Comparison of ENCODE assay signal across 23 mouse cellular contexts in the genomic region with DNA sequence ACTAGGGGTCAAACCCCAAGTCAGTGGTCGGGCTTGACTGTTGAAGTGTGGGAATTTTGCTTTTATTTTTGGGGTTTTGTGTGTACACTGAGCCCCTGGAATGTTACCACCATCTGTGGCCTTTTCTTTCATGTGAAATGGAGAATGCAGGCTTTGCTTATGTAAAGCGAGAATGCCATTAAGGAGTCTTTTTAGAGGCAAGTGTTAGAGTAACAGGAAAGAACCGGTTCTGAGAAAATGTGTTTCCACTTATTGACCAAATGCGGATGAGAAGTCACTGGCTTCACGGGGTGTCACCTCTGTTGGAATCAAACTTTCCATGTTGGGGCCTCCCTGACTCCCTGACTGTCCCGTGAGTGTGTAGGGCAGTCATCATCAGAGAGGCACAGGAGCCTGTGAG. TPM values are rescaled to one million over a fixed set of nuclear protein-coding genes. Genes with fewer than 3 reads are reported as not detected.
DNase-seq lines count a peak whose midpoint lies in the region; ATAC-seq lines count a peak whose summit lies in the region.
"Had no signal": no experiment of that assay in that cellular context is flagged by ENCODE, and none has a peak within 500 bp of the region (broad histone marks: within the 10 kb centered on the region; RNA-seq: fewer than 3 reads in every experiment).

No protein-coding gene starts in this region.

- no peak for ATAC-seq in neural tube, embryonic 11.5 days (ENCODE audit: insufficient read depth, low FRiP score, low TSS enrichment)
- ATAC-seq in embryonic facial prominence, embryonic 11.5 days (replicated peaks; ENCODE audit: insufficient number of reproducible peaks, low FRiP score, low TSS enrichment, low read depth) = no peak
- no peak for ATAC-seq in kidney, embryonic 15.5 days (replicated peaks; ENCODE audit: low FRiP score)
- ATAC-seq: intestine, embryonic 15.5 days had no signal

- no peaks in the 10 kb centered on the region for H3K4me1 ChIP-seq in neural tube, embryonic 11.5 days (ENCODE audit: control insufficient read depth, insufficient read depth, low read length)
- no peaks in the 10 kb centered on the region for H3K4me1 ChIP-seq in embryonic facial prominence, embryonic 11.5 days (ENCODE audit: control insufficient read depth, insufficient read depth, low read length)
- H3K4me1 ChIP-seq in kidney, embryonic 15.5 days = no peaks in the 10 kb centered on the region
- H3K4me1 ChIP-seq: embryonic facial prominence, embryonic 13.5 days; forebrain, embryonic 12.5 days; heart, embryonic 12.5 days; intestine, embryonic 15.5 days had no signal

- H3K36me3 ChIP-seq in neural tube, embryonic 11.5 days (ENCODE audit: control insufficient read depth, insufficient read depth, low read length) = no peaks in the 10 kb centered on the region; the same call in 1 of the 2 replicates
- no peaks in the 10 kb centered on the region for H3K36me3 ChIP-seq in embryonic facial prominence, embryonic 11.5 days (replicated peaks; ENCODE audit: control insufficient read depth, insufficient read depth, low read depth, low read length)
- peaks cover 13% of the 10 kb centered on the region for H3K36me3 ChIP-seq in kidney, embryonic 15.5 days
- H3K36me3 ChIP-seq: intestine, embryonic 15.5 days had no signal

- WGBS in neural tube, embryonic 11.5 days = 63% methylated on average over 6 of the region's 6 CpGs
- WGBS in embryonic facial prominence, embryonic 11.5 days = 41% methylated on average over 6 of the region's 6 CpGs
- WGBS in kidney, embryonic 15.5 days = 58% methylated on average over 6 of the region's 6 CpGs

- no peaks in the 10 kb centered on the region for H3K27me3 ChIP-seq in neural tube, embryonic 11.5 days (ENCODE audit: control insufficient read depth, insufficient read depth, low read length)
- no peaks in the 10 kb centered on the region for H3K27me3 ChIP-seq in embryonic facial prominence, embryonic 11.5 days (ENCODE audit: control insufficient read depth, insufficient read depth, low read length)
- no peaks in the 10 kb centered on the region for H3K27me3 ChIP-seq in kidney, embryonic 15.5 days
- H3K27me3 ChIP-seq: CH12.LX; embryonic facial prominence, embryonic 13.5 days; forebrain, embryonic 12.5 days; heart, embryonic 12.5 days; intestine, embryonic 15.5 days had no signal

- H3K9me3 ChIP-seq in neural tube, embryonic 11.5 days (ENCODE audit: control insufficient read depth, low read length) = no peaks in the 10 kb centered on the region
- H3K9me3 ChIP-seq in embryonic facial prominence, embryonic 11.5 days (replicated peaks; ENCODE audit: control insufficient read depth, low read length) = no peaks in the 10 kb centered on the region
- no peaks in the 10 kb centered on the region for H3K9me3 ChIP-seq in kidney, embryonic 15.5 days (replicated peaks)
- H3K9me3 ChIP-seq: embryonic facial prominence, embryonic 13.5 days; forebrain, embryonic 12.5 days; G1E; heart, embryonic 12.5 days; hindbrain, embryonic 10.5 days; intestine, embryonic 15.5 days had no signal

- no peak overlapping the region for H3K27ac ChIP-seq in neural tube, embryonic 11.5 days (ENCODE audit: low read depth, low read length)
- no peak overlapping the region for H3K27ac ChIP-seq in embryonic facial prominence, embryonic 11.5 days (replicated peaks; ENCODE audit: low read depth, low read length)
- no peak overlapping the region for H3K27ac ChIP-seq in kidney, embryonic 15.5 days
- H3K27ac ChIP-seq: embryonic facial prominence, embryonic 13.5 days; forebrain, embryonic 12.5 days; gastrocnemius, adult 2 months; hindbrain, embryonic 10.5 days; hindbrain, embryonic 14.5 days; intestine, embryonic 15.5 days had no signal

- DNase-seq in neural tube, embryonic 11.5 days (ENCODE audit: low spot score) = peak; percentile 12
- DNase-seq in neural tube, embryonic 10.5 days (ENCODE audit: extremely low spot score, low spot score) = no peak
- peak; percentile 54 for DNase-seq in ZHBTc4 (ENCODE audit: low read depth, low spot score)
- peak; percentile 31 for DNase-seq in embryonic facial prominence, embryonic 11.5 days (ENCODE audit: low spot score)
- no peak for DNase-seq in spleen, postnatal 36 days (ENCODE audit: low spot score in 2 of 2)
- DNase-seq in layer of hippocampus, adult 18-20 months (ENCODE audit: low spot score in 2 of 2) = no peak
- DNase-seq: adrenal gland, adult 8-10 months; adrenal gland, postnatal 36 days; cerebellum, adult 2 months; cerebellum, postnatal 14 days; gastrocnemius, adult 2 months; gastrocnemius, postnatal 25 days had no signal

- no peak overlapping the region for H3K4me3 ChIP-seq in neural tube, embryonic 11.5 days (ENCODE audit: low read depth, low read length)
- no peak overlapping the region for H3K4me3 ChIP-seq in embryonic facial prominence, embryonic 11.5 days (ENCODE audit: low read depth, low read length)
- no peak overlapping the region for H3K4me3 ChIP-seq in kidney, embryonic 15.5 days (replicated peaks)
- H3K4me3 ChIP-seq: embryonic facial prominence, embryonic 13.5 days; forebrain, embryonic 12.5 days; gastrocnemius, adult 2 months; heart, embryonic 12.5 days; hindbrain, embryonic 10.5 days; intestine, embryonic 15.5 days had no signal

- no peak overlapping the region for H3K4me2 ChIP-seq in neural tube, embryonic 11.5 days (ENCODE audit: low read depth)
- no peak overlapping the region for H3K4me2 ChIP-seq in embryonic facial prominence, embryonic 11.5 days (ENCODE audit: low read depth, low read length)
- H3K4me2 ChIP-seq in kidney, embryonic 15.5 days = no peak overlapping the region
- H3K4me2 ChIP-seq: embryonic facial prominence, embryonic 13.5 days; forebrain, embryonic 12.5 days; heart, embryonic 12.5 days; hindbrain, embryonic 14.5 days; intestine, embryonic 15.5 days had no signal

- no peak overlapping the region for H3K9ac ChIP-seq in neural tube, embryonic 11.5 days (ENCODE audit: low read length)
- H3K9ac ChIP-seq in embryonic facial prominence, embryonic 11.5 days (replicated peaks; ENCODE audit: low read length) = no peak overlapping the region
- no peak overlapping the region for H3K9ac ChIP-seq in kidney, embryonic 15.5 days
- H3K9ac ChIP-seq: embryonic facial prominence, embryonic 13.5 days; forebrain, embryonic 12.5 days; heart, embryonic 12.5 days; hindbrain, embryonic 14.5 days; intestine, embryonic 15.5 days had no signal

RNA-seq across cellular contexts. Expression of a gene that starts 10.2 kb away (rescaled TPM):
- polyA plus RNA-seq in neural tube, embryonic 11.5 days (2014; fragmentation: Nextera tagmentation; extraction: Ambion mirVana) = not detected in 2 replicates
- not detected in 2 replicates for polyA plus RNA-seq in embryonic facial prominence, embryonic 11.5 days (2014; fragmentation: Nextera tagmentation; extraction: Ambion mirVana)
- polyA plus RNA-seq in kidney, embryonic 15.5 days (2015; fragmentation: Nextera tagmentation; extraction: Ambion mirVana) = 0.30 TPM in 1 of 2 replicates, not detected in the other
- not detected for total RNA-seq in layer of hippocampus, adult 18-20 months (2021)
- total RNA-seq: adrenal gland, adult 8-10 months; adrenal gland, postnatal 36 days; CH12.LX; common myeloid progenitor, adult 5-6 weeks; G1E; gastrocnemius, adult 2 months; gastrocnemius, postnatal 25 days; granulocyte monocyte progenitor cell, adult 5-6 weeks had no signal
- polyA plus RNA-seq: cerebellum, adult 2 months; embryonic facial prominence, embryonic 13.5 days; forebrain, embryonic 12.5 days; G1E; heart, embryonic 12.5 days; hindbrain, embryonic 14.5 days had no signal

RNA-seq across cellular contexts. Expression of a gene that starts 18.4 kb away (rescaled TPM):
- 5.6 and 6.7 TPM in 2 replicates for polyA plus RNA-seq in neural tube, embryonic 11.5 days (2014; fragmentation: Nextera tagmentation; extraction: Ambion mirVana)
- 6.3 and 6.7 TPM in 2 replicates for polyA plus RNA-seq in embryonic facial prominence, embryonic 11.5 days (2014; fragmentation: Nextera tagmentation; extraction: Ambion mirVana)
- 20.8 and 26.9 TPM in 2 replicates for polyA plus RNA-seq in kidney, embryonic 15.5 days (2015; fragmentation: Nextera tagmentation; extraction: Ambion mirVana)
- total RNA-seq in layer of hippocampus, adult 18-20 months (2021) = 1 to 10 TPM; 4.8 to 5.9 TPM

RNA-seq across cellular contexts. Expression of a gene that starts 26.4 kb away (rescaled TPM):
- polyA plus RNA-seq in neural tube, embryonic 11.5 days (2014; fragmentation: Nextera tagmentation; extraction: Ambion mirVana) = 87.2 and 99.6 TPM in 2 replicates
- polyA plus RNA-seq in embryonic facial prominence, embryonic 11.5 days (2014; fragmentation: Nextera tagmentation; extraction: Ambion mirVana) = 43.9 and 49.5 TPM in 2 replicates
- polyA plus RNA-seq in kidney, embryonic 15.5 days (2015; fragmentation: Nextera tagmentation; extraction: Ambion mirVana) = 36.4 and 36.6 TPM in 2 replicates
- 10 to 100 TPM; 11.3 to 13.5 TPM for total RNA-seq in layer of hippocampus, adult 18-20 months (2021)

RNA-seq across cellular contexts. Expression of a gene that starts 34.3 kb away (rescaled TPM):
- polyA plus RNA-seq in neural tube, embryonic 11.5 days (2014; fragmentation: Nextera tagmentation; extraction: Ambion mirVana) = 7.2 and 7.9 TPM in 2 replicates
- polyA plus RNA-seq in embryonic facial prominence, embryonic 11.5 days (2014; fragmentation: Nextera tagmentation; extraction: Ambion mirVana) = 9.4 and 11.3 TPM in 2 replicates
- polyA plus RNA-seq in kidney, embryonic 15.5 days (2015; fragmentation: Nextera tagmentation; extraction: Ambion mirVana) = 25.6 and 25.9 TPM in 2 replicates
- 1 to 10 TPM; 5.9 to 6.7 TPM for total RNA-seq in layer of hippocampus, adult 18-20 months (2021)

RNA-seq across cellular contexts. Expression of a gene that starts 36.1 kb away (rescaled TPM):
- polyA plus RNA-seq in neural tube, embryonic 11.5 days (2014; fragmentation: Nextera tagmentation; extraction: Ambion mirVana) = 69.4 and 75.1 TPM in 2 replicates
- polyA plus RNA-seq in embryonic facial prominence, embryonic 11.5 days (2014; fragmentation: Nextera tagmentation; extraction: Ambion mirVana) = 61.2 and 67.8 TPM in 2 replicates
- polyA plus RNA-seq in kidney, embryonic 15.5 days (2015; fragmentation: Nextera tagmentation; extraction: Ambion mirVana) = 111 and 121 TPM in 2 replicates
- 10 to 100 TPM; 70.3 to 74.7 TPM for total RNA-seq in layer of hippocampus, adult 18-20 months (2021)

Comparison
In these comparisons a context has a peak if more than half of its experiments do, and no peak if none do; other contexts are left out.
1. DNase-seq: peak in neural tube, embryonic 11.5 days (single experiment), ZHBTc4 (single experiment) and embryonic facial prominence, embryonic 11.5 days (single experiment); none in neural tube, embryonic 10.5 days (single experiment), spleen, postnatal 36 days (0 of 2) and layer of hippocampus, adult 18-20 months (0 of 2).